Mouse (Mus musculus): ENCODE measurements around the gene Ifitm10. TPM values are rescaled to one million over a fixed set of nuclear protein-coding genes. Genes with fewer than 3 reads are reported as not detected.
A peak's percentile ranks its signal among the peaks of the same experiment; 100 is the strongest.

Ifitm10 gene
- total RNA-seq (2012; rRNA removed), result 0.53 and 0.71 TPM in 2 replicates

- in situ Hi-C loops (cut with MboI; ENCODE audit: low sequenced_read_pairs in 2 of 2, unreplicated experiment in 2 of 2), result no loop called here
- H3K36me3 ChIP-seq (ENCODE audit: control insufficient read depth, insufficient read depth, low read length, poor library complexity, severe bottlenecking), result peaks cover 27% of the 10 kb centered on the region
- TF ChIP-seq CHD2 (IDR thresholded peaks at IDR 0.05; ENCODE audit: low read depth, low read length) (no peak), HCFC1 (IDR thresholded peaks at IDR 0.05; ENCODE audit: borderline replicate concordance, insufficient read depth, low read length) (no peak), ZC3H11A (IDR thresholded peaks at IDR 0.05; ENCODE audit: borderline replicate concordance, low read depth, low read length) (no peak), MAFK (IDR thresholded peaks at IDR 0.05; ENCODE audit: insufficient read depth, low read depth, low read length) (no peak), ZNF384 (IDR thresholded peaks at IDR 0.05; ENCODE audit: low read depth, low read length) (no peak)
- no peak within 1 kb of the TSS; a peak in 1 of 4 replicates for H3K4me3 ChIP-seq (ENCODE audit: insufficient read depth in 1 of 2, low read depth in 1 of 2, low read length in 2 of 2, poor library complexity in 1 of 2, severe bottlenecking in 1 of 2)
- H3K9ac ChIP-seq (ENCODE audit: insufficient read depth, low read depth, low read length, poor library complexity, severe bottlenecking), result no peak within 1 kb of the TSS
- H3K4me1 ChIP-seq (ENCODE audit: control insufficient read depth in 2 of 2, insufficient read depth in 2 of 2, low read length in 2 of 2, poor library complexity in 1 of 2), result peaks cover 0 to 8% of the 10 kb centered on the region in 2 experiments; a peak in 2 of 4 replicates
- no peak within 1 kb of the TSS for H3K27ac ChIP-seq (ENCODE audit: insufficient read depth, low read depth, low read length, poor library complexity, severe bottlenecking)
- no peaks in the 10 kb centered on the region for H3K9me3 ChIP-seq (ENCODE audit: control insufficient read depth, insufficient read depth, low read depth, low read length)
- DNase-seq (ENCODE audit: low read depth, low spot score), result no peak
Observed at GRCm38 (mm10) chr7:142373641-142374412, at the start of gene Ifitm10. Gene Ifitm10 (minus strand): TSS chr7:142373753.

GRCm38 (mm10) chr7:142421826-142422225 is 48.3 kb upstream of the Ifitm10 start:
- H3K9ac ChIP-seq (ENCODE audit: insufficient read depth, low read depth, low read length, poor library complexity, severe bottlenecking), result no peak overlapping the region
- TF ChIP-seq ZC3H11A (IDR thresholded peaks at IDR 0.05; ENCODE audit: borderline replicate concordance, low read depth, low read length), result no peak
- H3K27ac ChIP-seq (ENCODE audit: insufficient read depth, low read depth, low read length, poor library complexity, severe bottlenecking), result no peak overlapping the region
- no peak for DNase-seq (ENCODE audit: low read depth, low spot score)
- H3K9me3 ChIP-seq (ENCODE audit: control insufficient read depth, insufficient read depth, low read depth, low read length), result no peaks in the 10 kb centered on the region
- no peak overlapping the region for H3K4me3 ChIP-seq (ENCODE audit: insufficient read depth in 1 of 2, low read depth in 1 of 2, low read length in 2 of 2, poor library complexity in 1 of 2, severe bottlenecking in 1 of 2)
- in situ Hi-C loops (cut with MboI; ENCODE audit: low sequenced_read_pairs in 2 of 2, unreplicated experiment in 2 of 2), result loop anchor here in 1 of 2 experiments (10.0 kb wide), 1 partner anchor 253 kb away; no protein-coding TSS in a partner anchor
- H3K4me1 ChIP-seq (ENCODE audit: control insufficient read depth in 2 of 2, insufficient read depth in 2 of 2, low read length in 2 of 2, poor library complexity in 1 of 2), result no peaks in the 10 kb centered on the region
- no peaks in the 10 kb centered on the region for H3K36me3 ChIP-seq (ENCODE audit: control insufficient read depth, insufficient read depth, low read length, poor library complexity, severe bottlenecking)

- Histone ChIP-seq H3K36me3 (ENCODE audit: control insufficient read depth, insufficient read depth, low read length, poor library complexity, severe bottlenecking) (no peaks in the 10 kb centered on the region), H3K9ac (ENCODE audit: insufficient read depth, low read depth, low read length, poor library complexity, severe bottlenecking) (no peak overlapping the region), H3K4me3 (ENCODE audit: insufficient read depth in 1 of 2, low read depth in 1 of 2, low read length in 2 of 2, poor library complexity in 1 of 2, severe bottlenecking in 1 of 2) (no peak overlapping the region), H3K27ac (ENCODE audit: insufficient read depth, low read depth, low read length, poor library complexity, severe bottlenecking) (no peak overlapping the region), H3K4me1 (ENCODE audit: control insufficient read depth in 2 of 2, insufficient read depth in 2 of 2, low read length in 2 of 2, poor library complexity in 1 of 2) (no peaks in the 10 kb centered on the region), H3K9me3 (ENCODE audit: control insufficient read depth, insufficient read depth, low read depth, low read length) (no peaks in the 10 kb centered on the region)
- TF ChIP-seq HCFC1 (IDR thresholded peaks at IDR 0.05; ENCODE audit: borderline replicate concordance, insufficient read depth, low read length), result no peak
- no peak for TF ChIP-seq MAFK (IDR thresholded peaks at IDR 0.05; ENCODE audit: insufficient read depth, low read depth, low read length)
- TF ChIP-seq CHD2 (IDR thresholded peaks at IDR 0.05; ENCODE audit: low read depth, low read length), result no peak
- no peak for TF ChIP-seq ZC3H11A (IDR thresholded peaks at IDR 0.05; ENCODE audit: borderline replicate concordance, low read depth, low read length)
- TF ChIP-seq ZNF384 (IDR thresholded peaks at IDR 0.05; ENCODE audit: low read depth, low read length), result no peak
- in situ Hi-C loops (cut with MboI; ENCODE audit: low sequenced_read_pairs in 2 of 2, unreplicated experiment in 2 of 2), result loop anchor here in 1 of 2 experiments (10.0 kb wide), 1 partner anchor 255 kb away; no protein-coding TSS in a partner anchor
- DNase-seq (ENCODE audit: low read depth, low spot score), result no peak
Observed at GRCm38 (mm10) chr7:142419887-142420286, 46.3 kb upstream of the Ifitm10 start.

- Histone ChIP-seq H3K9me3 (ENCODE audit: control insufficient read depth, insufficient read depth, low read depth, low read length) (no peaks in the 10 kb centered on the region), H3K27ac (ENCODE audit: insufficient read depth, low read depth, low read length, poor library complexity, severe bottlenecking) (no peak overlapping the region), H3K4me1 (ENCODE audit: control insufficient read depth in 2 of 2, insufficient read depth in 2 of 2, low read length in 2 of 2, poor library complexity in 1 of 2) (no peaks in the 10 kb centered on the region), H3K9ac (ENCODE audit: insufficient read depth, low read depth, low read length, poor library complexity, severe bottlenecking) (no peak overlapping the region), H3K36me3 (ENCODE audit: control insufficient read depth, insufficient read depth, low read length, poor library complexity, severe bottlenecking) (no peaks in the 10 kb centered on the region), H3K4me3 (ENCODE audit: insufficient read depth in 1 of 2, low read depth in 1 of 2, low read length in 2 of 2, poor library complexity in 1 of 2, severe bottlenecking in 1 of 2) (no peak overlapping the region)
- TF ChIP-seq ZC3H11A (IDR thresholded peaks at IDR 0.05; ENCODE audit: borderline replicate concordance, low read depth, low read length) (peak; percentile 35; the same call in 1 of the 2 replicates), HCFC1 (IDR thresholded peaks at IDR 0.05; ENCODE audit: borderline replicate concordance, insufficient read depth, low read length) (no peak)
- no peak for DNase-seq (ENCODE audit: low read depth, low spot score)
- in situ Hi-C loops (cut with MboI; ENCODE audit: low sequenced_read_pairs in 2 of 2, unreplicated experiment in 2 of 2), result no loop called here
Observed at GRCm38 (mm10) chr7:142418679-142419078, 45.1 kb upstream of the Ifitm10 start.

- no peak overlapping the region for H3K9ac ChIP-seq (ENCODE audit: insufficient read depth, low read depth, low read length, poor library complexity, severe bottlenecking)
- DNase-seq (ENCODE audit: low read depth, low spot score), result no peak
- H3K27ac ChIP-seq (ENCODE audit: insufficient read depth, low read depth, low read length, poor library complexity, severe bottlenecking), result no peak overlapping the region
- H3K4me1 ChIP-seq (ENCODE audit: control insufficient read depth in 2 of 2, insufficient read depth in 2 of 2, low read length in 2 of 2, poor library complexity in 1 of 2), result no peaks in the 10 kb centered on the region
- no peaks in the 10 kb centered on the region for H3K9me3 ChIP-seq (ENCODE audit: control insufficient read depth, insufficient read depth, low read depth, low read length)
- no peaks in the 10 kb centered on the region for H3K36me3 ChIP-seq (ENCODE audit: control insufficient read depth, insufficient read depth, low read length, poor library complexity, severe bottlenecking)
- TF ChIP-seq ZC3H11A (IDR thresholded peaks at IDR 0.05; ENCODE audit: borderline replicate concordance, low read depth, low read length) (no peak), ZNF384 (IDR thresholded peaks at IDR 0.05; ENCODE audit: low read depth, low read length) (no peak), CHD2 (IDR thresholded peaks at IDR 0.05; ENCODE audit: low read depth, low read length) (no peak), MAFK (IDR thresholded peaks at IDR 0.05; ENCODE audit: insufficient read depth, low read depth, low read length) (no peak), HCFC1 (IDR thresholded peaks at IDR 0.05; ENCODE audit: borderline replicate concordance, insufficient read depth, low read length) (no peak)
- no peak overlapping the region for H3K4me3 ChIP-seq (ENCODE audit: insufficient read depth in 1 of 2, low read depth in 1 of 2, low read length in 2 of 2, poor library complexity in 1 of 2, severe bottlenecking in 1 of 2)
- in situ Hi-C loops (cut with MboI; ENCODE audit: low sequenced_read_pairs in 2 of 2, unreplicated experiment in 2 of 2), result no loop called here
Observed at GRCm38 (mm10) chr7:142418027-142418426, 44.5 kb upstream of the Ifitm10 start.
